Mouse (Mus musculus) layer of hippocampus, adult 11-12 months (tissue): ENCODE results near the gene Sox14.

Source experiments
- DNase-seq: peaks from one replicate; pipeline ENCODE4 v3.0.0; 2022; ENCODE audit warnings: low spot score

The Sox14 gene

DNA sequence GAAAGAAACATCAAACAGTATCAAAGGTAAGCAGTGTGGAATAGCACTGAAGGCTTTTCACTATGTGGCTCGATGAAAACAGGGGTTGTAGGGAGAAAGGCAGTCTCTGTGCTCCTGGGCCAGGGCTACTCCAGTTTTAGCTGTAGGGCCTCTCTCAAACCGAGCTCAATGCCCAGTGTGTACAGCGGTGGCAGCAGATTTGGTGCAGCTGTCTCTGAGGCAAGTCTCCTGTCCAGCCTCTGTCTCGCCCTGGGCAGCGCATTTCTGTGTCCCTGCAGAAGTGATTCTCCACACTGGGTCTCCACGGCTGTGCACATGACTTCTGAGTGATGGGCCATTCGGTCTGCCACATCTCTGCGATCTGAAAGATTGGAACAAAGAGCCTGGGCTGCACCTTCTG is 27.6 kb downstream of the Sox14 start:
- no peak for DNase-seq

DNA sequence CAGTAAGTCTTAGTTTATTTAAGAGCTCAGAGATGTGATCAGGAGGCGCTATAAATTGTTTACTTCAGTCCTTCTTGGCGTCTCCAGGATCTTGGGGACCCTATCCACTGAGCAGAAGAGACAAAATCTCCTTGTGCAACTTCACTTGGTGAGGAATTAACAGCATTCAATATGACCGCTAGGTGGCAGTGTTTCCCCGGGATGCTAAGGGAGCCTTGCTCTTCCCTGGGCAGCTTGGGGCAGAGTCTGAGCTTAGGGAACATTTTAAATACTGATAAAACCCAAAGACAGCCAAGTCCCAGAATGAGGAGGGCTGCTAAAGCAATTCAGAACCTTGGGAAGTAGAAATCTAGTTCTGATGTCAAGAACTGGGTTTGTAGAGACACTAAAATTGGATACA is 29.1 kb downstream of the Sox14 start:
- DNase-seq = peak; percentile 76

- DNase-seq = no peak
These were observed 36.6 kb downstream of the Sox14 start for GRCm38 (mm10) chr9:99839367-99839766.

DNA sequence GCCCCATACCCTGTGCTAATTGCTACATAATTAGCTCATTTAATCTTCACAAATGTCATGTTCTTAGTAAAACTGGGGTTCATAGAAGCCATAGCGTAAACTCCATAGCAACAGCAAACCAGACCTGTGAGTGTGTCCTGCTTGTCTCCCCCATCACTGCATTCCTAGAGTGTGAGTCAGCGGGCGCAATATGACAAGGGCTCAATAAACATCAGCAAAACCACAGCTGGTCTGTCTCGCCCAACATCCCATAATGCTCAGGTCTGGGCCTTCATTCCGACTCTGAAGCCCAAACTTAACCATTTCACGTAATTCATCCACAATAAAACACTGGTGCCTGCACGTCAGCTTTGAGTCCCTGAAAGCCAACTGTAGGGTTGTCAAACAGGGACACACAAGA is 37.1 kb downstream of the Sox14 start:
- no peak for DNase-seq

DNA sequence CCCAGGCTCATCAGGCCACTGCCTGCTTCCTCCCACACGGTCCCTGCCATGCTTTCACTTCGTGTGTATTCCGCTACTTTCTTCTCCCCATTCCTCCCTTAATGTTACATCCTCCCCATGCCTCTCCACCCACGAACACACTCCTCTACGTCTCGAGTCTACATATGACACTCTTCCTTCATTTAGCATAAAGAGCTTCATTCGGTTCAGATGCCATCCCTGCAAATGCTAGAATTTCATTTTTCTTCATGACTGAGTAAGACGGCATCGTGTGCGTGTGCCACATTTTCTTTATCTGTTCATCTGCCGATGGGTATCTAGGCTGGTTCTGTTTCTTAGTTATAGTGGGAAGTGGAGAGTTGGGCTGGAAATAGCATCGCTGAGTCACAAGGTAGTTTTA is 39.3 kb downstream of the Sox14 start:
- DNase-seq = no peak

DNA sequence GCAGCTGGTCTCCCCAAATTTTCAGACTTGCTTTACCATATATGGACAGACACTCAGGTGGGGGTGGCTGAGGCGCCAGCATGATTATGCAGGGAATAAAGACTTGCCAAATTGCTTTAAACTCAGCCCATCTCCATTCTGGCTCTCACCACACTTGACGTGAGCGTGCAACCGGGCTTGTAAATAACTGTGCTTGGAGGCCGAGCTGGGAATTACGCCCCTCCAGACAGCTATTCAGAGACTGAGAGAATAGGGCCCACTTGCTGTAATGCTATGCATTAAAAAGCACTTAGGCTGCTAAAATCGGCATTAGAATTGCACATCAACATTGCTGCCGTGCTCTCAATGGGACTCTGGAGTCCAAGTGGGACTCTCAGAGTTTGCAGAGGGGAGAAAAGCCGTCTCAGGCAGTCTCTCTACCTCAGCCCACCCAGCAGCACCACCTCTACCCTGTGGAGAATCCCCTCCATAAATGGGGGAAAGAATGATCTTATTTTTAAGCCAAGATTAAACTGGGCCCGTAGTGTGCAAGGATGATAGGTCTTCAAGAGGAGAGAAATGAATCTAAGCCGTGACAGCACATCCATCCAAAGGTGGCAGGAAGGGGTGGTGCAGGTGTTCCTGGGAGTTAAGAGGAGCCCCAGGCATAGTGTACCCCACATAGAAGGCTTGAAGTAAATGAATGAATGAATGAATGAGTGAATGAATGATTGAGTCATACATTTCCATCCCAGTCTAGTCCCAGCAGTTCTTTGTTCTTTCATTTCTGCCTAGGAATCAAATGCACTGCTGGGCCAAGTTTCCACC is 40.1 kb downstream of the Sox14 start:
- DNase-seq = no peak
